Mouse (Mus musculus) c-Kit-positive CD71-negative TER-119-negative erythroid progenitor cells, embryonic 14.5 days (primary cell): ENCODE measurements around the gene Scn11a.
A peak's percentile ranks its signal among the peaks of the same experiment; 100 is the strongest.

Experiments used
- DNase-seq: peaks from one replicate; pipeline ENCODE4 v3.0.0-alpha.2; 2013; ENCODE audit warnings: low read depth

The Scn11a gene

DNA sequence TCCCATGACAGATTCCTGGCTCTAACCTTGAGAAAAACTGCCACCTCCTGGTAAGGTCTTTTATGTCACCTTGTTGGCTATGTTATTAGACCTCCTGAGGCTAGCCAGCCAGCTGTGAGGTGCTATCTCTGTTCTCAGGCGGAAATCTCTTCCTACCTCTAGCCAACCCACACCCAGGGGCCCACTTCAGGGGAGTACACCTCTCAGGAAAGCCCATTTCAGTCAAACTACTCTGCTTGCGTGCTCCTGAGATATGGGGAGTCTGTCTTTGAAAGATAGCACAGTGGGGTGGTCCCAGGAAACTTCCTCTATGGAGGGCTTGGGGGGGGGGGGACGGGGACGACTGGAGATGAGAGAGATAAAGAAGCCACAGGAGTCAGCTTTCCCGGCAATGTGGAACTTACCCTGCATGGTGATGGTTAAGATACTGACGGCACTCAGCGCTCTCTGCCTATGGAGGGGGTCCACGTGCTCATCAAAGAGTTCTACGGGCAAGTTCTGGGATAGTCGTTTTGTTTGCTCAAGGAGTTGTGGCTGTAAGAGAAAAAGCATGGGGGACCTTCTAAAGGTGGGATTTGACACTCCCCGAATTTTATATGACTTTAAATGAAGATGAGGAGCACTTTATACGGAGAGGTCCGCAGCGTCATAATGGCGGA lies 29.9 kb downstream of the Scn11a start:
- DNase-seq, result peak; percentile 43

- DNase-seq, result no peak
Measured at GRCm38 (mm10) chr9:119794470-119794869, 30.8 kb downstream of the Scn11a start.

DNA sequence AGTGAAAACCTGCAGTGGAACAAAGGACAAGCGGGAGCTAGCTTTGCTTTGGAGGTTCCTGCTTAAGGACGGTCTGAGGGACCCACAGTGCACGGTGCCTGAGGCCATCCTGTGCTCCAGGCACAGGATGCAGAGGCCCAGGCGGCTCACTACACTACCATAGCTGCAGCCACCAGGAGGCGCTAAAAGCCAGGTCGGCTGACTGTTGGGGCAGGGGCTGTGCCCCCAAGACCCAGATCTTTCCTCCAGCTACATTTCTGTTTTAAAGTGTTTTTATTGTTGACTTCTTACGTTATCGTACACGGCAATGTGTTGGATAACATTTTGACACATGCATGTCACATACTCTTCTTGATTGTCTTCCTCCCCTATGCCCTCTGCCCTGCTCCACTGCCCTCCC lies 32.8 kb downstream of the Scn11a start:
- DNase-seq, result no peak

DNA sequence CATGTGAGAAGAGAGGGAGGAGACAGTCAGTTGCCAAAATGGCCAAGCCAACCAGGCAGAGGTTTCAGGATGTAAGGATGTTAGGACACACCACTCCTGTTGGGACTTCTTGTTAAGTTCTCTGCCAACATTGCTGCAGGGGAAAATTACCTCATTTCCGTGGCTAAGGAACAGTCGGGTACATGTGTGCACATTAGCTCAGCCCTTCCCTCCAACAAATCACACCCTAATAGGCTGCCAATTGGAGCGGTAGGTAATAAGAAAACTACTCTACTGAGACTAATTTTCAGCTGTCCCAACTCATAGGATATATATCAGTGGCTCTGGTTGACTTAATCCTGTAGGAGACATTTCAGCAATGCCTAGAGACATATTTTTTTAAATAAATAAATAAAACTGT lies 44.4 kb downstream of the Scn11a start:
- DNase-seq, result no peak

GRCm38 (mm10) chr9:119776661-119777060 lies 48.6 kb downstream of the Scn11a start:
- DNase-seq, result no peak

DNA sequence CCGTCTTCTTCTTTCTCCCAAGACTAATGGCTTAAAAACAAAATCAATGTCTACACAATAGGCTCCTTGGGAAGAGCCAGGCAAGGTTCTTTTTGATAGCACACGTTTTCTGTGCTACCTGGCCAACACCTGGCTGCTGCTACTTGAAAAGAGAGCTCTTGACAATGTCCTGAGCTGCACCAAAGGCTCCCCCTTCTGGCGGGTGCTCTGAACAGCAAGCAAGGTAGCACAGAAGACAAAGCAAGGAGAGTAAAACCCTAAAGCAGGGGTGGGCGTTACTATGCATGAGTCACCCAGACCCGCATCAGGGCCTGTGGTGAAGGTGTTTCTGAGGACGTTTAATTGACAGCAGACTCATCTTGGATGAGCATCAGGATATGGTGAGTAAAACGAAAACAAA lies 56.7 kb downstream of the Scn11a start:
- DNase-seq, result peak; percentile 38

DNA sequence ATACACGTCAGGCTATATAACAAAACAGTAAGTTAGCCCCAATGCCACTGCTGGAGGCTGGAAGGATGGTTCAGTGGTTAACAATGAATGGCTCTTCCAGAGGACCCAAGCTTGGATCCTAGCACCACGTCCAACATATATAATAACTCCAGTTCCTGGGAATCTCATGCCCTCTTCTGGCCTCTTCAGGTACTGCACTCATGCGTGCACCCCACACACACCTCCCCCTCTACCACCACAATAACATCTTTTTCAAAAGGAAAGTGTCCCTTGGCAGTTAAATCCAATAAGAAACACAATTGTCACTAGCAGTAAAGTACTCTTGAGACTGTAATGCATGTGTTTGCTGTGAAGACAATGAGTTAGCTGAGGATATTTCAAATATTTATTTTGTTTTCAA lies 65.0 kb downstream of the Scn11a start:
- no peak for DNase-seq

- no peak for DNase-seq
Measured at GRCm38 (mm10) chr9:119759457-119759856, 65.8 kb downstream of the Scn11a start.

DNA sequence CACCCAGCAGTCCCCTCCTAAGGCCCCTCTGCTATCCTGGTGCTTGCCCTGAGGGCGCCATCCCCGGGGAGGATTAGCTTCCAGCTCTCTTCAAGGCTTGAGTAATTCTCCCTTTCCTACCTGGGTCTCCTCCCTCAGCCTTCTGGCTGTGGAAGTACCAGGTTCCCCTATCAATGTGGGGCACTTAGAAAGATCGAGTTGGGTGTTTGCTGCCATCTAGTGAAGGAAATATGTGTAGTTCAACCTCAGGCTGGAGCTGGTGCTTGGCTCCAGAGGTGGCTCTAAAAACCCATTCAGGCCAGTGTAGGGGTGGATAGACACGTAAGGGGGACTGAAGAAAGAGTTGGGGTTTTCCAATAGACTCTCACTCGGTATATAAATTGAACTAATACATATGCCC lies 73.7 kb downstream of the Scn11a start:
- peak; percentile 28 for DNase-seq

- DNase-seq, result no peak
Measured at GRCm38 (mm10) chr9:119749112-119749511, 76.1 kb downstream of the Scn11a start.

DNA sequence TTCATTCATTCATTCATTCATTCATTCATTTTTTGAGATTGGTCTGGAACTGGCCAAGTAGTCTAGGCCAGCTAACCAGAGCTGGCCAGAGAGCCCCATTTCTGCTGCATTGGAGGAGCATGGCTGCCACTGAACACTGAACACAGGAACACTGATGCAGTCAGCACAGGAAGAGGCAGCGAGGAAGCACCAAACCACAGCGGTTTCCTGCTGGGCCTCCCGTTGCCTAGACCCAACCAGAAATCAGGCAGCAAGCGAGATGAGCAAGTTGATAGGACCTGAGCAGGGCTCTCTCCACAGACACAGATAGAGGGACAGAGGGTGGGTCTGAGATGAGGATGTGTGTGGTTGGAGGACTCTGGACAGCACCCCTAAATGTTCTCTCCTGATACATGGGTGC lies 81.4 kb downstream of the Scn11a start:
- DNase-seq, result peak; percentile 52

- DNase-seq, result no peak
Measured at GRCm38 (mm10) chr9:119743312-119743711, 81.9 kb downstream of the Scn11a start.

GRCm38 (mm10) chr9:119741101-119741786 lies 84.0 kb downstream of the Scn11a start:
- DNase-seq, result no peak

DNA sequence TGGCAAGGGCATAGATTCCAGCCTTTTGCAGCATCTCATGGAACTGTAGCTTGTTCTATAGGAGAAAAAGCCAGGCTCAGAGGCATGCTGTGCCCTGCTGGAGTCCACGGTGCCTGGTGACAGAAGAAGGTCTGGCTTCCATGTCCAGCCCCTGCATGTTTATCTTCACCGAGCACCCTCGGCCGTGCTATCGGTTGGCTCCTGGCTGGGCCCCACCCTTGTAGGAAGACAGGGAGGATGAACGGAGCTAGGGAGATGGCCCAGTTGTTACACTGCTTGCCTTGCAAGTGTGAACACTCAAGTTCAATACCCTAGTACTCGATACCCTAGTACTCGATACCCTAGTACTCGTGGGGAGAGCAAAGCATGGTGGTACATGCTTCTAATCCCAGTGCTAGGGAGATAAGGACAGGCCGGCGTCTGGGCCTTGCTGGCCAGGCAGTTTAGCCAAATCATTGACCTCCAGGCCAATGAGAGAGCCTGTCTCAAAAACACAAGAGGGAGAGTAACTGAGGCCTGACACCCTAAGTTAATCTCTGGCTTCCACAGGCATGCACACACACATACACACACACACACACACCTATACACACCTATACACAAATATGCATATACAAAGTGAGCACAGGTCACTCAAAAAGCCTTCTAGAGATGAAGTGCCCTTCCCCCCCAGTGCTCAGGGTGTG lies 96.7 kb downstream of the Scn11a start:
- DNase-seq, result no peak

DNA sequence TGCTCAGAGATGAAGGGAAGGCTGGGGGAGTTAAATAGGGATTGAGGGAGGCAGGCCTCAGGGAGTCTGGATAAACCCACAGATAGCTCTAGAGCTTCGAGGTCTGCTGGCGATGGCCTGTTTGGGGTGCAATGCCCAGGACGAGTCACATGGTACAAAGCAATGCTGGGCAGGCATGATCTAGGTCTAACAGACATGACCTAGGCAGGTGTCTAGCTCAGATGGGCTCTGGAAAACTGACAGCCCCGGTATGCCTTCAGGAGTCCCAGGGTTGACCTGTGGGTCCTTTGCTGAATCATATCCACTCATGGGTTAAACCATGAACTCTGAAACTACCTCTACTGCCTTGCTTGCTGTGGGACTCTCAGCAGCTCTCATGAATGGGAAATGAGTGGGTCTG lies 98.3 kb downstream of the Scn11a start:
- no peak for DNase-seq

GRCm38 (mm10) chr9:119725293-119725862 lies 99.9 kb downstream of the Scn11a start:
- no peak for DNase-seq

GRCm38 (mm10) chr9:119719222-119719621 lies 106.0 kb downstream of the Scn11a start, which contains the start of gene Scn10a:
Scn10a (minus strand) TSS chr9:119719322.
- no peak for DNase-seq

DNA sequence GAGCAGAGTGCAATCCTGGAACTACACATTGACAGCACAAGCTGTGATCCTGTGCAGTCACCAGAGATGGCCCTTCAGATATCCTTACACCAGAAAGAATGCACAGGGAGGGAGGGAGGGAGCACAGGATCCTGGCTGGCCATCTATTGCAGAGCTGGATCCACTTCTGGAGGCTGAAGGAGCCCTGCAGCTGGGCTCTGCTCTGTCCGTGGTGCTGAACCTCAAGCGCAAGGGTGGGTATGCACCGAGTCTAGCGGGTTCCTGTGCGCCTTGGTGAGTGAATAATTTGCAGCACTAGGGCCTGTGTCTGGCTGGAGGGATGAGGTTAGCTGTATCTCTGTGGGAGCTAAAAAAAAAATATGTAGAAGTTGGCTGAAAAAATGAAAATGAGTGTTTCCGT lies 118.6 kb downstream of the Scn11a start:
- peak; percentile 45 for DNase-seq
